Mouse (Mus musculus): ENCODE measurements around the gene Bdkrb2. TPM values are rescaled to one million over a fixed set of nuclear protein-coding genes. Genes with fewer than 3 reads are reported as not detected.

Bdkrb2 gene
- polyA plus RNA-seq, 1 experiment from 2014 or later, result 2.4 TPM

DNA sequence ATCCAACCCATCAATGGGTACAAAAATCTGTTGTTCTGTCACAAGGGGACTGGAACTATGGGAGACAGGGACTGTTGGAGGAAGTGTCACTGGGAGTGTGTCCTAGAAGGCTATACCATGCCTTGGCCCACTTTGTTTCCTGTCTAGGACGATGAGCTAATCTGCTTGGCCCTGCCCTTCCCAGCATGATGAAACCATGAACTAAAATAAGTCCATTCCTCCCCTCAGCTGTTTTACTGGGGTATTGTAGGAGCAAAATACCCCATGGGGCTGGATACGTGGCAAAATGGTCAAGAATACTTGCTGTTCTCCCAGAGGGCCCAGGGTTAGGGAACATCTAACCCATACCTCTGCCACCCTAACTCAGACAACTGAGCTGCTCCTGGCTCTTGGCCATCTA, 15.0 kb upstream of the Bdkrb2 start:
- H3K27ac ChIP-seq (replicated peaks), result no peak overlapping the region
- H3K27me3 ChIP-seq (replicated peaks), result no peaks in the 10 kb centered on the region; the same call in 1 of the 2 replicates
- no peaks in the 10 kb centered on the region for H3K36me3 ChIP-seq
- no peak overlapping the region for H3K4me3 ChIP-seq (replicated peaks)
- peaks cover 31% of the 10 kb centered on the region for H3K4me1 ChIP-seq
- WGBS, result 78% methylated on average over 2 of the region's 2 CpGs
- no peaks in the 10 kb centered on the region for H3K9me3 ChIP-seq (replicated peaks)
- H3K9ac ChIP-seq (replicated peaks), result no peak overlapping the region
- no peak overlapping the region for H3K4me2 ChIP-seq
- ATAC-seq (ENCODE audit: low FRiP score), result no peak

DNA sequence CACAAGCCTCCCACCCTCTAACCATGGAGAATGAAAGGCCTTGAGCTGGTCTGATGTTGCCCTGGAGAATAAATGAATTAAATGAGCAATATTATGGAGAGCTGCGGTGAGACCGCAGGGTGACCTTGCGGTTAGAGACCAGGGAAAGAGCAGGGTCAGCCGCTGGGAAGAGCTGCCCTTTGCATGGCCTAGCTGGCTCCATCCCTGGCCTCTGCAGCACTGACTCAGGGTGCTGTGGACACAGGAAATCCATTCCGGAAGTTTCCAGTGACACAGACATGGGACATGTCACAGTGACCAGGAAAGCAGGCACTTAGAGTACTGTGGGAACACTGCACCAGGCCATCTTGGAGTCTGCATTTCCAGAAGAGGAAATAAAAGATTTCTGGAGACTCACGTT, 14.1 kb upstream of the Bdkrb2 start:
- WGBS, result 79% methylated on average over 6 of the region's 6 CpGs
- no peak for ATAC-seq (ENCODE audit: low FRiP score)
- Histone ChIP-seq H3K36me3 (no peaks in the 10 kb centered on the region), H3K4me2 (no peak overlapping the region), H3K9me3 (replicated peaks) (no peaks in the 10 kb centered on the region), H3K27ac (replicated peaks) (no peak overlapping the region), H3K4me3 (replicated peaks) (no peak overlapping the region), H3K4me1 (peaks cover 29% of the 10 kb centered on the region), H3K9ac (replicated peaks) (no peak overlapping the region), H3K27me3 (replicated peaks) (no peaks in the 10 kb centered on the region; the same call in 1 of the 2 replicates)

DNA sequence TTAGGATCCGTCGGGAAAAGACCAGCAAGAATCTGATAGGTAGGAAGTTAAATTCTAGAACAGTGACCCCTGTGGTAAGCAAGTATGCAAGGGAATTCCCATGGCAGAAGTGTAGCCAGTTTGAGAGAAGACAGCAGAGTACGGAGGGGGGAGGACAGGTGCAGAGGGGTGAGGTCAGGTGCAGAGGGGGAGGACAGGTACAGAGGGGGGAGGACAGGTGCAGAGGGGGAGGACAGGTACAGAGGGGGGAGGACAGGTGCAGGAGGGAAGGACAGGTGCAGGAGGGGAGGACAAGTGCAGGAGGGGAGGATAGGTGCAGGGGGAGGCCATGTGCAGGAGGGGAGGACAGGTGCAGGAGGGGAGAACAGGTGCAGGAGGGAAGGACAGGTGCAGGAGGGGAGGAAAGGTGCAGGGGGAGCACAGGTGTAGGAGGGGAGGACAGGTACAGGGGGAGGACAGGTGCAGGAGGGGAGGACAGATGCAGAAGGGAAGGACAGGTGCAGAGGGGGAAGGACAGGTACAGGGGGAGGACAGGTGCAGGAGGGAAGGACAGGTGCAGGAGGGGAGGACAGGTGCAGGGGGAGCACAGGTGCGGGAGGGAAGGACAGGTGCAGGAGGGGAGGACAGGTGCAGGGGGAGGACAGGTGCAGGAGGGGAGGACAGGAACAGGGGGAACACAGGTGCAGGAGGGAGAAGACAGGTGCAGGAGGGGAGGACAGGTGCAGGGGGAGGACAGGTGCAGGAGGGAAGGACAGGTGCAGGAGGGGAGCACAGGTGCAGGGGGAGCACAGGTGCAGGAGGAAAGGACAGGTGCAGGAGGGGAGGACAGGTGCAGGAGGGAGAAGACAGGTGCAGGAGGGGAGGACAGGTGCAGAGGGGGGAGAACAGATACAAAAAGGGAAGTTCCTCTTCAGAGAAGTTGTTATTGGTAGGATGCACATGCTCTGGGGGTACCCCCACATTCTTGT, 12.9 kb upstream of the Bdkrb2 start:
- ATAC-seq (ENCODE audit: low FRiP score), result no peak
- H3K4me1 ChIP-seq, result peaks cover 27% of the 10 kb centered on the region
- no peak overlapping the region for H3K27ac ChIP-seq (replicated peaks)
- H3K4me2 ChIP-seq, result no peak overlapping the region
- no peaks in the 10 kb centered on the region for H3K9me3 ChIP-seq (replicated peaks)
- H3K4me3 ChIP-seq (replicated peaks), result no peak overlapping the region
- H3K9ac ChIP-seq (replicated peaks), result no peak overlapping the region
- WGBS, result 81% methylated on average over 4 of the region's 4 CpGs
- H3K27me3 ChIP-seq (replicated peaks), result no peaks in the 10 kb centered on the region; the same call in 1 of the 2 replicates
- H3K36me3 ChIP-seq, result no peaks in the 10 kb centered on the region

DNA sequence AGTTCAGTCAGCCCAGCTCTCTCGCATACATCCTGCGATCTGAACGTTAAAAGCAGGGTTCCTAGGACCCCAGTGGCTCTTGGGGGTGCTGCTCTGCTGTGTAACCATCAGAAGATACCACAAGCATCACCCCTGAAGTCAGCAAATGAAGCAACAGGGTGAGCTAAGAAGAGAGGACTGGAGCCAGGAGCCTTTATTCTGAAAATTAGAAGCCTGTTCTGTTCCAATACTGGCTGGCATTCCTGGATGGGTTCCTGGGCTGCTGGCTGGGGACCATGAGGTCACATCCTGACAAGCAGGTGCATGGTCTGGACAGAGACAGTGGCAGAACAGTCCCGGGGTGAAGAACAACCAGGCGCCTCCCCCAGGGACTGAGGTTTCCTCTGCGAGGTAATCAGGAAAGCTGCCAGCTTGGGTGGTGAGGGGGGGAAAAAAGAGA, 11.5 kb upstream of the Bdkrb2 start:
- WGBS, result 57% methylated on average over 6 of the region's 6 CpGs
- H3K4me3 ChIP-seq (replicated peaks), result no peak overlapping the region
- H3K9me3 ChIP-seq (replicated peaks), result no peaks in the 10 kb centered on the region
- peaks cover 19% of the 10 kb centered on the region for H3K4me1 ChIP-seq
- no peaks in the 10 kb centered on the region for H3K36me3 ChIP-seq
- H3K27me3 ChIP-seq (replicated peaks), result no peaks in the 10 kb centered on the region; the same call in 1 of the 2 replicates
- 0 out of 2 replicates have a peak overlapping the region, but pooled peaks have one; percentile 13 for H3K27ac ChIP-seq (replicated peaks)
- H3K9ac ChIP-seq (replicated peaks), result no peak overlapping the region
- no peak overlapping the region for H3K4me2 ChIP-seq
- ATAC-seq (ENCODE audit: low FRiP score), result no peak

DNA sequence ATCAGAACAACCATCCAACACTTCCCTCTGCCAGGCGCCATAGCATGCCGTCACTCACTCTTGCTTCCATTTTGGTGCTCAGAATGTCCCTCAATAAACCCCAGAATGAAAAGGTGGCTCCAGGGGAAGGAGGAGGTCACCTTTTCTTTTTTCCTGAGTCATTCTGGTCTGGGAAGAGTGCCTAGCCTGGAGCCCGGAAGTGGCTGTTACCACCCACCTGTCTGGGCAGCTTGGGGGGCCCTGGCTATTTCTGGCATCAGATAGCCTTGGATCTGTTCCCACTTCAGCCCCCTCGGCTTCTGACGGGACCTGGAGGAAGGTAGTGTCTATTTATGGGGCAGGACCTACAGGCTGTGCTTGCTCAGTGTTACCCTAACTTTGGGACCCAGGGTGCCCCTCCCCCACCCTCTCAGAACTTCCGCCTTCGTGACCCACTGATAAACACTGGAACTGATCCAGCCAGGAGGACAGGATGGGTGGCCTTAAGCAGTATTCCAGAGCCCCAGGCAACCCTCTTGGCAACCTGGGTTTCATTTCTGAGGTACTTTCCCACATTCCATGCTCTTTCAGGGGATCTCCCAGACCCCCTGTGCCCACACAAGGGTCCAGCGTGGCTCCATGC, 8.8 kb upstream of the Bdkrb2 start:
- Histone ChIP-seq H3K9me3 (replicated peaks) (no peaks in the 10 kb centered on the region), H3K4me1 (peaks cover 11% of the 10 kb centered on the region), H3K27me3 (replicated peaks) (no peaks in the 10 kb centered on the region), H3K9ac (replicated peaks) (no peak overlapping the region), H3K36me3 (no peaks in the 10 kb centered on the region), H3K4me3 (replicated peaks) (no peak overlapping the region), H3K4me2 (no peak overlapping the region), H3K27ac (replicated peaks) (no peak overlapping the region)
- 70% methylated on average over 8 of the region's 8 CpGs for WGBS
- no peak for ATAC-seq (ENCODE audit: low FRiP score)

DNA sequence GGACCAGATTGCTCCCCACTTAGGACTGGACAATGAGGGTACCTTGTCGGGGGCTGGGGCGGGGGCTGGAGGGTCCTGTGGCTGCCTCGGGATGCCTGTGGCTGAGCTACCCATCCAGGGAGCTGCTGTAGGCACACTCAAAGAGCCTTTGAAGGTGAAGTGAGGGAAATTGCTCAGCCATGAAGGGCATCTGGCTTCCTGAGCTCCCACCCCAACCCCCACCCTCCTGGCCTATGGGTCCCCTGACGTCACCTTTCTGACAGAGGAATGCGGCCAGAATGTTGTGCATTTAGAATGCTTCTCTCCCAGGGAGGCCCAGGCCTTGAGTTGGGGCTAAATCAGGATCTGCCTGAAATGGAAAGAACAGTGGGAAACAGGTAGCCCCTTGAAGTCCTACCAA, 7.9 kb upstream of the Bdkrb2 start:
- Histone ChIP-seq H3K4me2 (no peak overlapping the region), H3K9me3 (replicated peaks) (no peaks in the 10 kb centered on the region), H3K9ac (replicated peaks) (no peak overlapping the region), H3K27ac (replicated peaks) (no peak overlapping the region), H3K27me3 (replicated peaks) (no peaks in the 10 kb centered on the region), H3K4me1 (peaks cover 11% of the 10 kb centered on the region), H3K4me3 (replicated peaks) (no peak overlapping the region), H3K36me3 (no peaks in the 10 kb centered on the region)
- ATAC-seq (ENCODE audit: low FRiP score), result no peak
- 74% methylated on average over 5 of the region's 5 CpGs for WGBS

DNA sequence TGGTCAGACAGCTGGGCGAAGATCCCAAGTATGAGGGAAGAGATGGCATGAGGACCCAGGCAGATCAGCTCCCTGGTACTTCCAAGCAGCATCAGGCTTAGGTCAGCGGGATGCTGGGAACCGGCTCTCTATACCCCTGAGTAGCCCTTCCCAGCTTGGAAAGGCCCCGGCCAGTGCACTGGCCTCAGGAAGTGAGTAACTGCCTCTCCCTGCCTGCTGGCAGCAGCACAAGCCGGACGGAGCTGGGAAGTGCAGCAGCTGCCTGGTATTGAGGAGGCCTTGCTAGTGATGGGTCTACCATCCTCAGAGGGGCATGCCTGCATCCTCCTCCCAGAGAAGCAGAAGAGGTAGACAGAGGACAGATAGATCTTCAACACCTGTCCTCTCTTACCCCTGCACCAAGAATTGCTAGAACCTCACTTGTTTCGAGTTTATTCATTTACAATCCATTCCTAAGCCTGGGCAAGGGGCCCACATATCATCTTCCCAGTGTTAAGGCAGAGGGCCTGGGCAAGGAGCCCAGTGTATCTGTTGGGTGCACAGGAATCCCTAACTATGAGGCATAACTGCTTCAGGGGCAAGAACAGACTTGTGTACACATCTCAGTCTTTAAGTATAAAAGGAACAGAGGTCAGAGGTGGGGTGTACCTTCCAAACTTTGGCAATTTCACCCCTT, 5.6 kb upstream of the Bdkrb2 start:
- H3K27ac ChIP-seq (replicated peaks), result no peak overlapping the region
- H3K4me2 ChIP-seq, result no peak overlapping the region
- H3K4me1 ChIP-seq, result peaks cover 5% of the 10 kb centered on the region; the same call in 1 of the 2 replicates
- ATAC-seq (ENCODE audit: low FRiP score), result no peak
- peaks cover 12% of the 10 kb centered on the region for H3K27me3 ChIP-seq (replicated peaks)
- no peak overlapping the region for H3K9ac ChIP-seq (replicated peaks)
- H3K4me3 ChIP-seq (replicated peaks), result no peak overlapping the region
- H3K9me3 ChIP-seq (replicated peaks), result no peaks in the 10 kb centered on the region
- WGBS, result 63% methylated on average over 7 of the region's 7 CpGs
- no peaks in the 10 kb centered on the region for H3K36me3 ChIP-seq

DNA sequence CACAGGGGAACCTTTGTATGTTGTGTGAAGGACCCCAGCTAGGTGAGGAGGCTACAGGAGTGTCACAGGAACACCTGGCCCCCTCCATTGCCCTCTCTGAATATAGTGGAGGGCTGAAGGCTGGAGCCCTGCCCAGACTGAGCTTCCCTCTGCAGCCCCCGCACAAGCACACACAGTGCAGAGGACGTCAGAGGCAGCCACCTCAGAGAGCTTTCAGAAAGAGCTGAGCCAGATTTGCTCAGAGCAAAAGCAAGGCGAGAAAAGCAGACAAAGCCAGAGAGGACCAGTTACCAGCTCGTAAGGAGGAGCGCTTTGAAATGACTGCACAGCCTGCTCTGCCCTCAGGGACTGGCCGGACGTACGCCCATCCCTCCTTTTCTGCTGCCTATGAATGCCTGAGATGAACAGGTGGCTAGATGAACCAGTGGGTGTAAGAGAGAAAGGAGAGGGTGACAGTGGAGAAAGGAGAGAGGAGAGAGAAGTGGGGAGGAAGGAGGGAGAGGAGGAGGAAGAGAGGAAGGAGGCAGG, 2.0 kb upstream of the Bdkrb2 start:
- no peak overlapping the region for H3K27ac ChIP-seq (replicated peaks)
- no peak overlapping the region for H3K9ac ChIP-seq (replicated peaks)
- peaks cover 27% of the 10 kb centered on the region for H3K4me1 ChIP-seq
- no peak overlapping the region for H3K4me2 ChIP-seq
- no peak for ATAC-seq (ENCODE audit: low FRiP score)
- peaks cover 35% of the 10 kb centered on the region for H3K27me3 ChIP-seq (replicated peaks)
- 47% methylated on average over 8 of the region's 8 CpGs for WGBS
- H3K9me3 ChIP-seq (replicated peaks), result no peaks in the 10 kb centered on the region
- H3K36me3 ChIP-seq, result no peaks in the 10 kb centered on the region
- H3K4me3 ChIP-seq (replicated peaks), result no peak overlapping the region

DNA sequence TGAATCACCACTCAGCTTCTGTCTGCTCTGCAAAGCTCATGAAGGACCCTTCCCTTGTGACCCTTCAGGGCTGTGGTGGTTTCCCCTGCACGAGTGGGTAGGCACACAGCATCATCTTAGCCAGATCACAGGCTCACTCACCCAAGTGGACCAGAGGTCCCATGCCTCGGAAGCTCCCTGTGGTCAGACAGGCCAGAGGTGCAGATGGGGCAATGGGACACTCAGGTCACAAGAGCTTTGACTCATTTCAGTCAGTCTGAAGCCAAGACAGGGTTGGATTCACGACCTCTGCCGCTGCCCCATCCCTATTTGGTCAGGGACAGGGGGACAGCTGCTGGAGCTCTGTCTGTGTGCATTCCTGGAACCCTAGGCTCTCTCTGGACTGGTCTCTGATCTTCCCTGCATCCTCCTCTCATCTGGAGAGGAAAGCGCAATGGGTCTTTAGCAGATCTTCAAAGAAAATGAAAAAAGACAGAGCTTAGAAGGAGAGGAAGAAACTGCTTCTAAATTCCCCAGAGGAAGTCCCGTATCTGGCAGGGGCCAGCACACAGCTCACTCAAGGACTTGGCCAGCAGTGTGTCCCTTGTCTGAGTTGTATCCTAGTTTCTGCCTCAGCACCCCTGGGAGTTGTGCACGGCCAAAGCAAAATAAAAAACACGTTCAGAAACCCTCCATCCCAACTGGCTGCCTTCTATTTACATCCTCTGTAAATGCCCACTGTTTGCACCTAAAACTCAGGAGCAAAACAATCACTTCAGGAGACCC, 788 bp upstream of the Bdkrb2 start:
- no peak overlapping the region for H3K27ac ChIP-seq (replicated peaks)
- no peak for ATAC-seq (ENCODE audit: low FRiP score)
- H3K36me3 ChIP-seq, result no peaks in the 10 kb centered on the region
- no peaks in the 10 kb centered on the region for H3K9me3 ChIP-seq (replicated peaks)
- peak overlapping the region; percentile 36 for H3K4me3 ChIP-seq (replicated peaks)
- H3K4me1 ChIP-seq, result peaks cover 27% of the 10 kb centered on the region
- 0 out of 2 replicates have a peak overlapping the region, but pooled peaks have one; percentile 39 for H3K9ac ChIP-seq (replicated peaks)
- 39% methylated on average over 8 of the region's 8 CpGs for WGBS
- H3K27me3 ChIP-seq (replicated peaks), result peaks cover 35% of the 10 kb centered on the region
- H3K4me2 ChIP-seq, result peak overlapping the region; percentile 68

DNA sequence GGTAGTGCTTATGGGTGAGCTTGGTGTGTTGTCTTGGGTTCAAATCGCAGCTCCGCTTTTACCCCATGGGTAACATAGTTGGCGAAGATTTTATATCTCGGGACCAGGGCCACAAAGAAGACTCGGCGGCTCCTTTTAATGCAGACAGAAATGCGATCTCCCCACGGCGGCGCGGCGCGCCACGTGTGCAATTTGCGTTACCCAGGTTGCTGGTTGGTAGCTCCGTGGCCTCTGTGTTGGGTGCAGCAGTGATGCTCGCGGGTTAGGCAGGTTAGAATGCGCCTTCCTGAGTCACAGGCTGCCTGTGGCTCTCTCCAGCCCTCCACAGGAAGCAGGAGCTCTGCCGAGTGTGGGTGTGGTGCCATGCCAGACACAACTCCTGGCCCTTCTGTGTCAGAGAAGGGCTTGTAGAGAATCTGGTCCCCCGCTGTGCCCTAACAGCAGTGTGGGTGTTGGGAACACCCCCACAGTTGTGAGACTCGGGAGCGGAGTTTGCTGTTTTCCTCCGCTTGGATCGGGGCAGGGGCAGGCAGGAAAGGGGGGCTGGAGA, 775 bp downstream of the Bdkrb2 start:
- 6% methylated on average over 25 of the region's 25 CpGs for WGBS
- Histone ChIP-seq H3K27ac (replicated peaks) (no peak overlapping the region), H3K4me2 (peak overlapping the region; percentile 68), H3K9me3 (replicated peaks) (no peaks in the 10 kb centered on the region), H3K9ac (replicated peaks) (peak overlapping the region; percentile 26; the same call in 1 of the 2 replicates), H3K4me3 (replicated peaks) (peak overlapping the region; percentile 36), H3K4me1 (peaks cover 27% of the 10 kb centered on the region), H3K36me3 (no peaks in the 10 kb centered on the region), H3K27me3 (replicated peaks) (peaks cover 35% of the 10 kb centered on the region)
- ATAC-seq (ENCODE audit: low FRiP score), result 0 out of 2 replicates have a peak, but pooled peaks have one; percentile 23
